Mouse (Mus musculus) c-Kit-negative CD71-positive TER-119-positive erythroid progenitor cells, embryonic 14.5 days (primary cell): ENCODE results near the gene Lilr4b.
"Not testable (repeated sequence)": the region's sequence is repeated elsewhere in the genome, so short reads cannot be mapped to it uniquely, and the experiment has no call there.

Experiments
- DNase-seq: peaks from one replicate; pipeline ENCODE4 v3.0.0-alpha.2; 2013; ENCODE audit warnings: low read depth, low spot score

Lilr4b gene

GRCm38 (mm10) chr10:51480397-51480796 lies at the start of gene Lilr4b, which contains the start of gene Gm49339:
Gene Lilr4b, plus strand, starts transcription at chr10:51480632.
Gene Gm49339, plus strand, starts transcription at chr10:51480612.
- DNase-seq, result not testable (repeated sequence)

GRCm38 (mm10) chr10:51432940-51433339 lies 47.5 kb upstream of the Lilr4b start:
- DNase-seq, result no peak

GRCm38 (mm10) chr10:51435684-51436083 lies 44.7 kb upstream of the Lilr4b start:
- DNase-seq, result no peak

- DNase-seq, result no peak
Measured at GRCm38 (mm10) chr10:51451610-51452009, 28.8 kb upstream of the Lilr4b start.

DNA sequence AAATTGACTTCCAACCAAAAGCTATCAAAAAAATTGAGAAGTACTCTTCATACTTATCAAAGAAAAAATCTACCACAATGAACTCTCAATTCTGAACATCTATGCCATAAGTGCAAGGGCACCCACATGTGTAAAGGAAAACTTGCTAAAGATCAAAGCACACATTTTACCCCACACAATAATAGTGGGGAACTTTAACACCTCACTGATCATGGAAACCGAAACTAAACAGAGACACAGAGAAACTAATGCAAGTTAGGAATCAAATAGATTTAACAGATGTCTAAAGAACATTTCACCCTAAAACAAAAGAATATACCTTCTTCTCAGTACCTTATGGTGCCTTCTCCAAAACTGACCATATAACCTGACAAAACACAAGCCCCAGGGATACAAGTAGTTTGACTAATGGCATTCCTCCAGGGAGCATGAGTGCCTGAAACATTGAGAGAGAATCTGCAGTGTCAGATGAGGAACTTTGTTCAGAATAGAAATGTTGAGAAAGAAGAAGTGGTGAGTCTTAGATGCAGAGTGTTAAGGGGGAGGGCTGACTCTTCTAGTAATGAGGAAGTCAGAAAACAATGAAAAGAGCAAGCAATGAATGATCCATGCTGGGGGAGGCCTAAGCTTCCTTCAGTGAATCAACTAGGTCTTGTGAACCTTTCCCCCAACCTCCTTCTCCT lies 26.7 kb upstream of the Lilr4b start:
- DNase-seq, result no peak

DNA sequence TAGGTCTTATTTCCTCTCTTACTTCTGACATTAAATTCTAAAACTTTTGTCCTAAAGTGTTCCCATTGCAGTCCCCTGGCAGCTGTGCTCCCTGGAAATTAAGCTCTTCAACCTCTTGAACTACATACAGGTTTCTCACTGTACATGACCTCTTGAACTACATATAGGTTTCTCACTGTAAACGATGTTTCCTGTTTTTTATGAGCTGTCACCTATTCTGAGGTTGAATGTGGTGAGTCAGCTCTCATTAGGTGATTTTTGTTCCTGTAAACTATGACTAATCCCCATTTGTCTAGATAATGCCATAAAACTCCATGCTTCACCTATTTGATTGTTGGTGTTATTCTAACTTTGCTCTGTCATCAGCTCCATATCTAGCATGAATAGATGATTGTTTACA lies 26.1 kb upstream of the Lilr4b start:
- DNase-seq, result no peak

DNA sequence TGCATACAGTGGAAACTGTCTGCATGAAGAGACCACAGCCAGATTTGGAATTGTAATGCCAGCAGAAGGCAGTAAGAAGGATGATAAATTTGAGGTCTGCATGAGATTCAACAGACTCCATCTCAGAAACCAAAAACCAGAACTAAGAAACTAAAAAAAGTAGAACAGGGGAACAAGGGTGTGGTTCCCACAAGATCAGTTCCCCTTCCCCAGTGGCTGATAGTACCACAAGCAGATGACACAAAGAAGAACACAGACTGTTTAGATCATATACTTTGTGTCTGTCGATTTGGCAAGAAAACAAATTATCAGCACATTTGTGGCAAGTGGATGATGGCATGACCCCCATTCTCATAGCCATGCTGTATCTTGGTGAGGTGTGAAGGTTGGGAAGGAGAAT lies 24.7 kb upstream of the Lilr4b start:
- no peak for DNase-seq

DNA sequence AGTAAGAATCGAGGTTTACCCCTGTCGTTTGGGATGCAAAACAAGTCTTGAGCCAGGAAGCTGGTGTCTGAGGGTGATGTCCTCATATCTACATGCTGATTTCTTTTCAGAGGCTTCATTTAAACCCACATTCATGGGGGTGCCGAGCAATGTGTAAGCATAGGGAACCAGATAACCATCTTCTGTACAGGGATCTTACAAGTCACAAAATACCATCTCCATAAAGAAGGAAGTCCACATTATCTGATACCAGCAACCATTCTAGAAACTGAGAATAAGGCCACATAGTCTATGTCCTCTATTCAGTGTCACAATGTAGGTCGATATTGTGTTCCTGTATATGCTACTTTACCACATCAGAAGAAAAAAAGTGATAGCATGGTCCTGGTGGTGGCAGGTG lies 24.1 kb upstream of the Lilr4b start:
- DNase-seq, result no peak

DNA sequence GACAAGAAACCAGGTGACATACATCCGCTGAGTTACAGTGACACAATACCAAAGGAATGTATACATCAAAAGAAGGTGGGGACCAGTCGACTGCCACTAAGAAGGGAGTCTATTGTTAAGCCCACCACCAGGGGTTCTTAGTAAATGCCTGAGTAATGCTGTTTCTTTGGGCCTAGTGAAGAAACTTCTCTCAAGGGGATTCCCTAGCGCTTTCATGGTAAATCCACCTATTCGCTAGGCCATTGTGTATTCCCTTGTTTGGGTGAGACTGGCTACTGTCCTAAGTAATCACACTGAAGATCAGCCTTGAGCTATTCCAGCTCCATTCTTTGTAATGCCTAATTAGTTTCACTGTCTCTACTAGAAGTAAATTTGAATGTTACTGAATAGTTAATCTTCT lies 16.6 kb upstream of the Lilr4b start:
- not testable (repeated sequence) for DNase-seq

- DNase-seq, result not testable (repeated sequence)
Measured at GRCm38 (mm10) chr10:51490691-51491090, 10.3 kb downstream of the Lilr4b start, which contains the start of gene Lilrb4a. Gene Lilrb4a, plus strand, starts transcription at chr10:51490956.

DNA sequence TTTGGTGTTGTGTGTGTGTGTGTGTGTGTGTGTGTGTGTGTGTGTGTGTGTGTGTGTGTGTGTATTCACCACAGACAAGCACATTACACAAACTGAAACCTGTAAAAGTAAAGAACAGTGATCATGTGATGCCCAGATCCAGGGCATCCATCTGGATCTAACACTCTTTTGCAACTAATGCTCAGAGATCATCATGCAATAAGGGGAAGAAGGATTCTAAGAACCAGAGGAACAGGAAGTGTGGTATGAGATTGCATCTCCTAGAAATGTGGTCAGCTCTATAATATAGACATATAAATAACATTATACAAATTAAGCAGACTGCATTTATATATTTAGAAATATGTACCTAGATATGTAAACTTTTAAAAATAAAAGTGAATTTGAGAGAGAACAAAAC lies 39.6 kb downstream of the Lilr4b start:
- no peak for DNase-seq

DNA sequence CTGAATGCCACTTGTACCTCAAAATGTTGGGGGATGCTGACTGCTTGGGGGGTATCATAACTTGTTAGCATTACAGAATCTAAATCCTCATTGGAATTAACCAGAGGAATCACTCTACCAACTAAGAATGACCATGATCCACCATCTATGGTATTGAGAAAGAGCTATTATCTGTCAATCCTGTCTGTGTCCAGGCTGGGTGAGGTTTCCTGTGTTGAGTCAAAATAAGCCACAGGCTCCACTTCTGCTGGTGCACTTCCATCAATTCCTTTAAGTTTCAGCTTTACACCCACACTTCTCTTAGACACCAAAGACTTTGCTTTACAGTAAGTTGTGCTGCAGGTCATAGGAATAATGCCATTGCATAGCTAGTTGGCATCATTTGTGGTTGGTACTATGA lies 41.0 kb downstream of the Lilr4b start:
- no peak for DNase-seq

GRCm38 (mm10) chr10:51526090-51526489 lies 45.7 kb downstream of the Lilr4b start:
- no peak for DNase-seq

- DNase-seq, result no peak
Measured at GRCm38 (mm10) chr10:51526633-51527032, 46.2 kb downstream of the Lilr4b start.

- no peak for DNase-seq
Measured at GRCm38 (mm10) chr10:51528840-51529434, 48.5 kb downstream of the Lilr4b start.

GRCm38 (mm10) chr10:51529497-51529896 lies 49.1 kb downstream of the Lilr4b start:
- DNase-seq, result no peak

- DNase-seq, result no peak
Measured at GRCm38 (mm10) chr10:51530813-51531212, 50.4 kb downstream of the Lilr4b start.
